In genomic region chr7:88320628-88321336, GRCm38 (mm10) we compare ENCODE assay signal across 7 mouse cellular contexts. TPM values are rescaled to one million over a fixed set of nuclear protein-coding genes. Genes with fewer than 3 reads are reported as not detected.
A peak's percentile ranks its signal among the peaks of the same experiment; 100 is the strongest.
DNase-seq lines count a peak whose midpoint lies in the region; ATAC-seq and TF ChIP-seq lines count a peak whose summit lies in the region.

No protein-coding gene starts in this region.

- ATAC-seq in stomach, embryonic 15.5 days (ENCODE audit: insufficient read depth, low FRiP score, low read depth): peak; percentile 76; the same call in 1 of the 2 replicates

- no peaks in the 10 kb centered on the region for H3K36me3 ChIP-seq in stomach, embryonic 15.5 days
- H3K36me3 ChIP-seq in kidney, adult 2 months (ENCODE audit: control insufficient read depth, insufficient read depth, low read length): no peaks in the 10 kb centered on the region

- no peak for TF ChIP-seq CTCF in kidney, adult 2 months (conservative IDR thresholded peaks at IDR 0.05; ENCODE audit: insufficient read depth, insufficient read length, low read depth, low read length)

- H3K27ac ChIP-seq in stomach, embryonic 15.5 days: peak overlapping the region; percentile 40
- H3K27ac ChIP-seq in kidney, adult 2 months (ENCODE audit: insufficient read depth, low read depth, low read length): no peak overlapping the region

- no peak overlapping the region for H3K9ac ChIP-seq in stomach, embryonic 15.5 days

- peaks cover 4% of the 10 kb centered on the region; the same call in 1 of the 2 replicates for H3K4me1 ChIP-seq in stomach, embryonic 15.5 days
- H3K4me1 ChIP-seq in kidney, adult 2 months (ENCODE audit: control insufficient read depth, insufficient read depth, low read length): no peaks in the 10 kb centered on the region

- peak overlapping the region; percentile 16; the same call in 1 of the 2 replicates for H3K4me2 ChIP-seq in stomach, embryonic 15.5 days

- WGBS in stomach, embryonic 15.5 days: 21% methylated on average over 12 of the region's 12 CpGs
- WGBS in kidney, adult 2 months: 84% methylated on average over 12 of the region's 12 CpGs

- no peak overlapping the region for H3K4me3 ChIP-seq in stomach, embryonic 15.5 days (replicated peaks)
- no peak overlapping the region for H3K4me3 ChIP-seq in kidney, adult 2 months (ENCODE audit: insufficient read depth, low read depth, low read length)

- no peak for TF ChIP-seq POLR2A in kidney, adult 2 months (IDR thresholded peaks at IDR 0.05; ENCODE audit: low read depth, low read length)

- DNase-seq in lung, postnatal 10 days: peak; percentile 7
- no peak for DNase-seq in lung, postnatal 36 days
- DNase-seq in frontal cortex, postnatal 14 days (ENCODE audit: low spot score in 2 of 2): peak; percentile 24 to 26
- peak; percentile 39 to 41 for DNase-seq in left cerebral cortex, postnatal 10 days (ENCODE audit: extremely low spot score in 1 of 2, low spot score in 2 of 2)
- no peak for DNase-seq in kidney, adult 2 months
- DNase-seq in kidney, postnatal 4 days: no peak

- intact Hi-C loops in left cerebral cortex, postnatal 10 days (cut with DNase I): no loop called here

- no peaks in the 10 kb centered on the region for H3K9me3 ChIP-seq in stomach, embryonic 15.5 days

- no peaks in the 10 kb centered on the region for H3K27me3 ChIP-seq in stomach, embryonic 15.5 days (replicated peaks)
- no peaks in the 10 kb centered on the region; the same call in 1 of the 2 replicates for H3K27me3 ChIP-seq in kidney, adult 2 months (replicated peaks; ENCODE audit: control insufficient read depth, insufficient read depth, low read length)

RNA-seq across cellular contexts. Expression of gene Ctsc, which starts 42.9 kb away (rescaled TPM):
- total RNA-seq in left cerebral cortex, postnatal 10 days (2021): 10 to 100 TPM in 1 of 2 experiments, 1 to 10 TPM in 1; 8.5 to 12.5 TPM
- 110 and 114 TPM in 2 replicates for polyA plus RNA-seq in stomach, embryonic 15.5 days (2015; fragmentation: Nextera tagmentation; extraction: Ambion mirVana)
- polyA plus RNA-seq in kidney, adult 2 months (2012; rRNA removed): 13.9 and 15.3 TPM in 2 replicates

Comparison
In these comparisons a context has a peak if more than half of its experiments do, and no peak if none do; other contexts are left out.
1. DNase-seq: peak in lung, postnatal 10 days (single experiment), frontal cortex, postnatal 14 days (2 of 2) and left cerebral cortex, postnatal 10 days (2 of 2); none in lung, postnatal 36 days (single experiment), kidney, adult 2 months (single experiment) and kidney, postnatal 4 days (0 of 2).